In genomic region chr12:11150192-11150935, GRCm38 (mm10) we compare ENCODE assay signal across 7 mouse cellular contexts. TPM values are rescaled to one million over a fixed set of nuclear protein-coding genes. Genes with fewer than 3 reads are reported as not detected.
A peak's percentile ranks its signal among the peaks of the same experiment; 100 is the strongest.
DNase-seq lines count a peak whose midpoint lies in the region; ATAC-seq and TF ChIP-seq lines count a peak whose summit lies in the region.

No protein-coding gene starts in this region.

- peak overlapping the region; percentile 60 for H3K9ac ChIP-seq in forebrain, embryonic 16.5 days (replicated peaks; ENCODE audit: low read depth, low read length)
- peak overlapping the region; percentile 72 for H3K9ac ChIP-seq in stomach, embryonic 16.5 days (ENCODE audit: low read length)

- no peak overlapping the region for H3K27ac ChIP-seq in forebrain, embryonic 16.5 days (ENCODE audit: low read length)
- H3K27ac ChIP-seq in stomach, embryonic 16.5 days (ENCODE audit: low read length), result peak overlapping the region; percentile 68; the same call in 1 of the 2 replicates

- H3K9me3 ChIP-seq in G1E (replicated peaks), result no peaks in the 10 kb centered on the region
- no peaks in the 10 kb centered on the region for H3K9me3 ChIP-seq in forebrain, embryonic 16.5 days (ENCODE audit: control insufficient read depth, low read length)
- H3K9me3 ChIP-seq in stomach, embryonic 16.5 days (replicated peaks; ENCODE audit: control insufficient read depth, low read length), result no peaks in the 10 kb centered on the region

- intact Hi-C loops in heart, postnatal 25 days (cut with DNase I), result no loop called here

- no peak for TF ChIP-seq CTCF in G1E (IDR thresholded peaks at IDR 0.05; ENCODE audit: low read depth, low read length)

- no peaks in the 10 kb centered on the region for H3K36me3 ChIP-seq in G1E (replicated peaks)
- H3K36me3 ChIP-seq in forebrain, embryonic 16.5 days (ENCODE audit: control insufficient read depth, insufficient read depth), result no peaks in the 10 kb centered on the region
- H3K36me3 ChIP-seq in stomach, embryonic 16.5 days (ENCODE audit: control insufficient read depth, insufficient read depth, low read length), result no peaks in the 10 kb centered on the region

- H3K4me3 ChIP-seq in G1E (ENCODE audit: low read depth, low read length), result peak overlapping the region; percentile 61; the same call in 1 of the 2 replicates
- peak overlapping the region; percentile 60 for H3K4me3 ChIP-seq in forebrain, embryonic 16.5 days (replicated peaks; ENCODE audit: low read length)
- peak overlapping the region; percentile 56 for H3K4me3 ChIP-seq in stomach, embryonic 16.5 days (replicated peaks; ENCODE audit: low read length)

- peaks cover 36% of the 10 kb centered on the region for H3K27me3 ChIP-seq in G1E (ENCODE audit: insufficient read depth, low read length)
- H3K27me3 ChIP-seq in forebrain, embryonic 16.5 days (replicated peaks; ENCODE audit: control insufficient read depth, insufficient read depth, low read length), result peaks cover 16% of the 10 kb centered on the region
- peaks cover 4% of the 10 kb centered on the region; the same call in 1 of the 2 replicates for H3K27me3 ChIP-seq in stomach, embryonic 16.5 days (ENCODE audit: control insufficient read depth, insufficient read depth, low read length)

- 1% methylated on average over 58 of the region's 66 CpGs for WGBS in forebrain, embryonic 16.5 days
- under 1% methylated on average over 66 of the region's 66 CpGs for WGBS in stomach, embryonic 16.5 days

- H3K4me2 ChIP-seq in forebrain, embryonic 16.5 days (ENCODE audit: low read length), result peak overlapping the region; percentile 69
- H3K4me2 ChIP-seq in stomach, embryonic 16.5 days (ENCODE audit: low read depth, low read length), result peak overlapping the region; percentile 71

- peaks cover 15% of the 10 kb centered on the region for H3K4me1 ChIP-seq in G1E (ENCODE audit: insufficient read depth, low read depth, low read length)
- H3K4me1 ChIP-seq in forebrain, embryonic 16.5 days (replicated peaks; ENCODE audit: control insufficient read depth, insufficient read depth, low read length), result peaks cover 20% of the 10 kb centered on the region
- no peaks in the 10 kb centered on the region; the same call in 1 of the 2 replicates for H3K4me1 ChIP-seq in stomach, embryonic 16.5 days (ENCODE audit: control insufficient read depth, insufficient read depth, low read length)

- ATAC-seq in G1E (ENCODE audit: extremely low read depth, insufficient number of reproducible peaks, low FRiP score, poor library complexity, severe bottlenecking), result no peak
- peak; percentile 75 for ATAC-seq in forebrain, embryonic 16.5 days
- peak; percentile 83 for ATAC-seq in stomach, embryonic 16.5 days (ENCODE audit: insufficient read depth, low FRiP score)

- DNase-seq in G1E (ENCODE audit: low spot score), result no peak
- peak; percentile 75 for DNase-seq in adrenal gland, adult 2 months
- DNase-seq in heart, postnatal 25 days (ENCODE audit: low spot score), result peak; percentile 4
- peak; percentile 8 to 24 for DNase-seq in layer of hippocampus, postnatal 25 days (ENCODE audit: extremely low spot score in 1 of 2, low spot score in 1 of 2)
- DNase-seq in mesoderm, embryonic 11.5 days (ENCODE audit: low read depth, low spot score), result peak; percentile 34

RNA-seq across cellular contexts. Expression of gene Kcns3, which starts 0.5 kb away (rescaled TPM):
- not detected in 2 replicates for total RNA-seq in G1E (2014; fragmentation: Nextera tagmentation)
- 0.11 and 0.12 TPM in 2 replicates for total RNA-seq in G1E (2017)
- polyA plus RNA-seq in G1E (2012), result 0.07 and 0.08 TPM in 2 replicates
- total RNA-seq in adrenal gland, adult 2 months (2021), result 1 to 10 TPM; 3.0 to 6.7 TPM
- 1.5 and 1.6 TPM in 2 replicates for polyA plus RNA-seq in adrenal gland, adult 2 months (2012; rRNA removed)
- polyA plus RNA-seq in forebrain, embryonic 16.5 days (2015; fragmentation: Nextera tagmentation; extraction: Ambion mirVana), result 0.39 and 0.83 TPM in 2 replicates
- under 1 TPM; 0.29 to 0.39 TPM for total RNA-seq in heart, postnatal 25 days (2021)
- total RNA-seq in layer of hippocampus, postnatal 25 days (2021), result 10 to 100 TPM; 10.4 to 11.5 TPM
- polyA plus RNA-seq in stomach, embryonic 16.5 days (2015; fragmentation: Nextera tagmentation; extraction: Ambion mirVana), result 9.8 and 10.5 TPM in 2 replicates

RNA-seq across cellular contexts. Expression of gene Msgn1, which starts 58.4 kb away (rescaled TPM):
- total RNA-seq in G1E (2014; fragmentation: Nextera tagmentation) (not detected in 2 replicates), G1E (2017) (not detected in 2 replicates)
- not detected in 2 replicates for polyA plus RNA-seq in G1E (2012)
- total RNA-seq in adrenal gland, adult 2 months (2021), result not detected
- polyA plus RNA-seq in adrenal gland, adult 2 months (2012; rRNA removed), result not detected in 2 replicates
- polyA plus RNA-seq in forebrain, embryonic 16.5 days (2015; fragmentation: Nextera tagmentation; extraction: Ambion mirVana), result not detected in 2 replicates
- not detected for total RNA-seq in heart, postnatal 25 days (2021)
- not detected for total RNA-seq in layer of hippocampus, postnatal 25 days (2021)
- not detected in 2 replicates for polyA plus RNA-seq in stomach, embryonic 16.5 days (2015; fragmentation: Nextera tagmentation; extraction: Ambion mirVana)
